Mouse (Mus musculus) cortical plate, adult 2 months (tissue): ENCODE measurements around the gene Camk2b. TPM values are rescaled to one million over a fixed set of nuclear protein-coding genes. Genes with fewer than 3 reads are reported as not detected.

Experiments
- H3K27ac ChIP-seq: fragments of 200-500 bp; 2 replicates; pipeline ENCODE4 v1.5.1; 2012; ENCODE audit warnings: low read length, control low read depth, inconsistent platforms; ENCODE audit not compliant: insufficient read depth
- H3K4me1 ChIP-seq: fragments of 200-500 bp; 2 replicates; pipeline ENCODE4 v1.6.1; 2011; ENCODE audit warnings: low read length; ENCODE audit not compliant: control insufficient read depth, insufficient read depth
- H3K4me3 ChIP-seq: fragments of 200-500 bp; 2 replicates; pipeline ENCODE4 v1.5.1; 2011; ENCODE audit warnings: mild to moderate bottlenecking, low read length, control low read depth; ENCODE audit not compliant: insufficient read depth
- CTCF ChIP-seq: fragments of 200-500 bp; IDR thresholded peaks from 2 replicates; pipeline ENCODE4 v1.5.1; 2011; ENCODE audit warnings: mild to moderate bottlenecking, control low read depth, low read length; ENCODE audit not compliant: insufficient read depth; ENCODE audit errors: extremely low read depth
- POLR2A ChIP-seq: fragments of 200-500 bp; IDR thresholded peaks from 2 replicates; pipeline ENCODE4 v1.6.1; 2011; ENCODE audit warnings: mild to moderate bottlenecking, low read length, control low read depth; ENCODE audit not compliant: insufficient read depth; ENCODE audit errors: extremely low read depth
- polyA plus RNA-seq: library from polyadenylated mRNA; depleted of rRNA; stranded (reverse); fragments of >200 nt; gene quantifications from 2 replicates; pipeline ENCODE4 v1.2.3, GENCODE M21; 2012

The Camk2b gene
- polyA plus RNA-seq, 1 experiment, result 499 TPM

DNA sequence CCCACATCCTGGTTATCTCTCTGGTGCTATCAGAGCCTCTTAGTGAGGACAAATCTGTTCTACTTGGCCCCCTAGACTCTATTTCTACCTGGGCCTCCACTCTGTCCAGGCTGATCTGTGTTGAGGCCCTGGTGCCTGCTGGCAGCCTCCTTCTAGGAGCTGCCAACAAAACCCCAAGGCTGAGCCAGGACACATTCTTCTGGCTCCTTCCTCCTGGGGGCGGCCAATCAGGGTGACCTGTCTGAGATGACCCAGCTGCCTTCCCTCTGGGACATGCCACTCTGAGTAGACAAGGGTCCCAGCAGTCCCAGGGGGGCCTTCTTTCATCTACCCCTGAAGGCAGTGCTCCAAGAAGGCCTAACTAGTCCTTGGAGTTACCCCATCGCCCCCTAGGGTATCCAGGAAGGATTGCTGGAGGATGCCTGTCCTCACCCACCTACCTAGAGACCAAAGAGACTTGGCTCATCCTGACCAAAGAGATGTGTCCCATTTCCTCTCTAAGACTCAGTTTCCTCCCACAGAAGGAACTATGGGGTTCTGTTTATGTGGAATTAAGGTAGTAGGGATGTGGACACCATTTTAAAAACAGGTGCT is 63.0 kb downstream of the Camk2b start:
- Histone ChIP-seq H3K27ac (peak overlapping the region; percentile 66), H3K4me1 (peaks cover 42% of the 10 kb centered on the region), H3K4me3 (no peak overlapping the region)
- TF ChIP-seq POLR2A, result no peak
- peak; percentile 19; the same call in 1 of the 2 replicates for TF ChIP-seq CTCF

DNA sequence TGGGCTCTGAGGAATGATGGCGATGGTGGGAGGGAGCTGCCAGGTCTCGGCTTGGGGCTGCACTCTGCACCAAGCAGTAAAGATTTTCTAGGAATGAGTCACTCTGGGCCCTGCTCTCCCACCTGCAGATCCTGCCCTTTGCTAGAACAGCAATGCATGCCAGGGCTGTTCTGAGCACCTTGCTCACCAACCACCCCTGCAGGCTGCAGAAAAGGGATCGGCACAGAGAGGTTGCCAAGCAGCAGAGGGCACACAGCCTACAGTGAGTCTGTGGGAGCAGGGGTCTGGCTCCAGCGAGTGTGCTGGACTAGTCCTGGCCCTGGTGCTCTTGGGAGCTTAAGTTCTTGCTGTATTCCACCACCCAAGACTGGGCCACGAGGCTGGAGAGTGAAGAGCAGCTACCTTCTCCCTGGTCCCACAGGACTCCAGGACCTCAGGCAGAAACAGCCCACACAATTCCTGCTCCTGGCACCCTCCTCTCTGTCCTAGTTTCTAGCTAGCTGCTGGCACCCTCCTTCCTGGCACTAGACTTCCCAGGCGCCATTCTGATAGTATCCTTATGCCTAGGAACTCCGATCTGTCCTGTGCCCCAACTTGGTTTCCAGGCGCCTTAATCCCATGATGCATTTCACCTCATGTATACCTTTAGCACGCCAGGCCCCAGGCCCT is 64.0 kb downstream of the Camk2b start:
- Histone ChIP-seq H3K4me1 (peaks cover 45% of the 10 kb centered on the region), H3K4me3 (no peak overlapping the region), H3K27ac (peak overlapping the region; percentile 84)
- TF ChIP-seq POLR2A (no peak), CTCF (no peak)

DNA sequence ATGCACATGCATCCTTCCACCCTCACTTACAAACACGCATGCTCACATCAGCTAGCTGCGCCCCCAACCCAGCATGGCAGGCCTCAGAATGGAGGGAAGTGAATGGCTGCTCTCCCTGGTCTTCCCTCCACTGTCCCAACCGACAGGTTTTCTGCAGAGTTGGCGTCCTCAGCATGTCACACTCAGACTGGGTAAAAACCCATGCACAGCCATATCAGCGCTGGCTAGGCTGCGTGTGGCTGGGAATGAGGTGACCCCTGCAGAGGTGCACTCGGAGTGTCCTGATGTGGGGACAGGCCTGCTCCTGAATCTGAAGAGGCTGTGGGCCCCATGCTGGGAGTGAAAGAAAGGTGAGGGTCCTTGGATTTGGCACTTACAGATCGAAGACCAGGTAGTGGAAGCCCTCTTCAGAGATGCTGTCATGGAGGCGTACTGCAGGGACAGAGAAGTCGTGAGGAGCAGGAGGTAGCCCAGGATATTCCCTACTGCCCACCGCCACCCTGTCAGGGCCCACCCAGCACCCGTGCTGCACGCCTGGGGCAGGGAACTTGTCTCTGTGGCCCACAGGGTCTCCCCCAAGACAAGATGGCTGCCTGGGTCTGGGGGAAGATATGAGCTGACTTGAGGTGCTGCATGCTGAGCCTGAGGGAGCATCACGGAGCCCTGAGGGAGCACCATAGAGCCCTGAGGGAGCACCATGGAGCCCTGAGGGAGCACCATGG is 65.0 kb downstream of the Camk2b start:
- Histone ChIP-seq H3K4me3 (no peak overlapping the region), H3K27ac (peak overlapping the region; percentile 84), H3K4me1 (peaks cover 45% of the 10 kb centered on the region)
- TF ChIP-seq CTCF, result no peak
- TF ChIP-seq POLR2A, result no peak

- TF ChIP-seq CTCF (no peak), POLR2A (no peak)
- Histone ChIP-seq H3K4me1 (peaks cover 43% of the 10 kb centered on the region), H3K27ac (peak overlapping the region; percentile 58), H3K4me3 (no peak overlapping the region)
Observed at GRCm38 (mm10) chr11:5999832-6000771, 66.1 kb downstream of the Camk2b start.

GRCm38 (mm10) chr11:5998472-5998871 is 67.7 kb downstream of the Camk2b start:
- Histone ChIP-seq H3K4me3 (no peak overlapping the region), H3K27ac (no peak overlapping the region), H3K4me1 (peaks cover 41% of the 10 kb centered on the region)
- TF ChIP-seq POLR2A (no peak), CTCF (no peak)

DNA sequence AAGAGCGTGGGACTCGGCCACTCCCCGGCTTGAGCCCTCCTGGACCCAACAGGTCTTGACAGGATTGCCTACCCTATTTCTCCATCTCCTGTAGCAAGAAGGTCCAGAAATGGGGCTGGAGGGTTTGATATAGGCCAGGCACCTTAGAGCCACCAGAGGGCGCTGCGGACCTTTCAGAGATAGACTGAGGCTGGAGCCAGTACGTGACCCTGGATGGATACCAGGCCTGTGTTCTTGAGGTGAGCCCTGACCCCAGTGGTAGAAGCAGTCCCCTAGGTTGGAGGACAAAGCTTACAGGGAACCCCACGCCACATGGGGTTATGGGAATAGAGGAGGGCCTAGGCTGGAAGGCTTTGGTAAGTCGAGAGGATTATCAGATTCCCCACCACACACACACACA is 70.2 kb downstream of the Camk2b start:
- no peak overlapping the region for H3K27ac ChIP-seq
- peak; percentile 79 for TF ChIP-seq CTCF
- TF ChIP-seq POLR2A, result no peak

DNA sequence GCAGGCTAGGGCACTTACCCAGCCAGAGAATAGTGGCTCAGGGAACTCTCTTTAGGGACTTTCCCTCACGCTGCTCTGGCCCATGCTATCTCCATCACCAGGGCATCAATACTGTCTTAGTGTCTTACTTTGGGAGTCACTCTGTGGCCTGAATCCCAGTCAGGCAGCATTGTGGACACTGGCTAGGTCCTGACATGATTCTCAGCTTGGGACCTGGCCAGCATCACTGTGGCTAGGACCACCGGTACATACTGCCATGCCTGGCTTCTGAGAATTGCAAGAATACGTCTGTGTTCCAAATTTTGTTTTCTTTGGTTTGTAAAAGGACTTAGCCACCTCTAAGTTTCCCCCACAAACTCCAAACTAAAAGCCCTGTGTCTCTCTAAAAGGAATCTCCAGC is 71.3 kb downstream of the Camk2b start:
- H3K4me1 ChIP-seq, result peaks cover 17% of the 10 kb centered on the region
- TF ChIP-seq CTCF (no peak), POLR2A (no peak)
- no peak overlapping the region for H3K4me3 ChIP-seq
- H3K27ac ChIP-seq, result no peak overlapping the region

More for the DNA sequence above, 70.2 kb downstream of the Camk2b start:
- Histone ChIP-seq H3K4me1 (peaks cover 26% of the 10 kb centered on the region), H3K4me3 (no peak overlapping the region)

- H3K4me3 ChIP-seq, result no peak overlapping the region
- H3K4me1 ChIP-seq, result peaks cover 12% of the 10 kb centered on the region
- no peak overlapping the region for H3K27ac ChIP-seq
- TF ChIP-seq POLR2A (no peak), CTCF (no peak)
Observed at GRCm38 (mm10) chr11:5994212-5994611, 72.0 kb downstream of the Camk2b start.

DNA sequence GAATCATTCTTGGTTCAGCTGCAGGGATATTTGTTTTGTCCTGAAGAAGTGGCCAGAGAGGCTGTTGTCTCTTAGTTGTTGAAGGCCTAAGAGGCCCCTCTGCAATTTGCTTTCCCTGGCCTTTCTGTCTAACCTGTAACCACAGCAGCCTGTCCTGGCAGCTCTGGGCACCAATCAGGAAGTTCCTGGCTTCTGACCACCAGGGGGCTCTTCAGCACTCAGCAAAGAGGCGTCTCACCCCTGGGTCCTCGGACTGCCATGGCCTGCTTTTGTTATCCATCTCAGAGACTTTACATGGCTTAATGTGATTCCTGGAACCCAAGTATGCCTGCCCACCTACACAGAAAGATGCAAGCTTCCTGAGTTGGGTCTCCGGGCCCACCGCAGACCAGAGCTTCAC is 75.3 kb downstream of the Camk2b start:
- no peak overlapping the region for H3K4me3 ChIP-seq
- TF ChIP-seq CTCF, result peak; percentile 39
- TF ChIP-seq POLR2A, result no peak
- no peaks in the 10 kb centered on the region for H3K4me1 ChIP-seq
- H3K27ac ChIP-seq, result no peak overlapping the region
